Mouse (Mus musculus) lung, embryonic 16.5 days (tissue): ENCODE measurements around the gene Zfhx3. TPM values are rescaled to one million over a fixed set of nuclear protein-coding genes. Genes with fewer than 3 reads are reported as not detected.

Source experiments
- ATAC-seq: fragments of 200-750 bp; cut with Nextera tagmentation; 2 replicates; pipeline ENCODE4 v1.8.0; 2017; ENCODE audit warnings: low read depth, mild to moderate bottlenecking, moderate library complexity
- H3K27ac ChIP-seq: fragments of 300-500 bp; sonication (generic); 2 replicates; pipeline ENCODE4 v1.5.1; 2014; ENCODE audit warnings: mild to moderate bottlenecking, control low read depth, low read length
- H3K27me3 ChIP-seq: fragments of 300-500 bp; sonication (generic); 2 replicates; pipeline ENCODE4 v1.6.1; 2014; ENCODE audit warnings: low read depth, low read length, mixed read lengths; ENCODE audit not compliant: control insufficient read depth, insufficient read depth
- H3K36me3 ChIP-seq: fragments of 300-500 bp; sonication (generic); 2 replicates; pipeline ENCODE4 v1.6.1; 2014; ENCODE audit warnings: low read length; ENCODE audit not compliant: control insufficient read depth, insufficient read depth
- H3K4me1 ChIP-seq: fragments of 300-500 bp; sonication (generic); replicated peaks from 2 replicates; pipeline ENCODE4 v1.6.1; 2014; ENCODE audit warnings: low read length, mixed read lengths; ENCODE audit not compliant: control insufficient read depth, insufficient read depth
- H3K4me2 ChIP-seq: fragments of 300-500 bp; sonication (generic); 2 replicates; pipeline ENCODE4 v1.6.1; 2014; ENCODE audit warnings: low read depth, low read length, control low read depth
- H3K4me3 ChIP-seq: fragments of 300-500 bp; sonication (generic); 2 replicates; pipeline ENCODE4 v1.5.1; 2014; ENCODE audit warnings: mild to moderate bottlenecking, low read length, control low read depth
- H3K9ac ChIP-seq: fragments of 300-500 bp; sonication (generic); 2 replicates; pipeline ENCODE4 v1.6.1; 2014; ENCODE audit warnings: low read length, control low read depth
- H3K9me3 ChIP-seq: fragments of 300-500 bp; sonication (generic); 2 replicates; pipeline ENCODE4 v1.6.1; 2016; ENCODE audit warnings: low read length; ENCODE audit not compliant: control insufficient read depth
- WGBS: fragments of 180-500 bp; shearing (Covaris S2); extraction: QIAGEN DNeasy Blood & Tissue Kit; methylation state at CpG from one replicate; pipeline ENCODE4 v1.1.7; 2014; 5-methylcytosine and 5-hydroxymethylcytosine counted together
- polyA plus RNA-seq: library from polyadenylated mRNA; unstranded; fragments of >200 nt; fragmentation: Nextera tagmentation; extraction: Ambion mirVana; gene quantifications from 2 replicates; pipeline ENCODE4 v1.2.1, GENCODE M21; 2015

The Zfhx3 gene
- polyA plus RNA-seq, 1 experiment from 2014 or later, result 12.7 TPM

GRCm38 (mm10) chr8:108480141-108480540, 537.7 kb downstream of the Zfhx3 start:
- H3K9me3 ChIP-seq, result no peaks in the 10 kb centered on the region
- no peak overlapping the region for H3K27ac ChIP-seq
- no peaks in the 10 kb centered on the region for H3K36me3 ChIP-seq
- H3K27me3 ChIP-seq, result no peaks in the 10 kb centered on the region
- no peak overlapping the region for H3K9ac ChIP-seq
- WGBS, result 66% methylated on average over 12 of the region's 12 CpGs
- H3K4me3 ChIP-seq, result no peak overlapping the region
- ATAC-seq, result no peak
- no peaks in the 10 kb centered on the region for H3K4me1 ChIP-seq
- no peak overlapping the region for H3K4me2 ChIP-seq

GRCm38 (mm10) chr8:108481167-108481815, 538.8 kb downstream of the Zfhx3 start:
- H3K4me1 ChIP-seq, result no peaks in the 10 kb centered on the region
- no peak for ATAC-seq
- H3K9me3 ChIP-seq, result no peaks in the 10 kb centered on the region
- H3K36me3 ChIP-seq, result no peaks in the 10 kb centered on the region
- no peak overlapping the region for H3K4me3 ChIP-seq
- no peak overlapping the region for H3K27ac ChIP-seq
- no peak overlapping the region for H3K4me2 ChIP-seq
- no peak overlapping the region for H3K9ac ChIP-seq
- no peaks in the 10 kb centered on the region for H3K27me3 ChIP-seq
- 42% methylated on average over 11 of the region's 11 CpGs for WGBS

GRCm38 (mm10) chr8:108496101-108496500, 553.7 kb downstream of the Zfhx3 start:
- ATAC-seq, result peak; percentile 52; the same call in 1 of the 2 replicates

GRCm38 (mm10) chr8:108506779-108507178, 564.3 kb downstream of the Zfhx3 start:
- Histone ChIP-seq H3K4me1 (no peaks in the 10 kb centered on the region), H3K9ac (no peak overlapping the region), H3K4me3 (no peak overlapping the region), H3K4me2 (no peak overlapping the region), H3K27ac (no peak overlapping the region), H3K36me3 (no peaks in the 10 kb centered on the region), H3K27me3 (no peaks in the 10 kb centered on the region), H3K9me3 (no peaks in the 10 kb centered on the region)
- WGBS, result 86% methylated on average over 3 of the region's 3 CpGs
- ATAC-seq, result no peak

More at GRCm38 (mm10) chr8:108496101-108496500, 553.7 kb downstream of the Zfhx3 start:
- WGBS, result 31% methylated on average over 12 of the region's 12 CpGs
- no peak overlapping the region for H3K4me3 ChIP-seq
- H3K9me3 ChIP-seq, result no peaks in the 10 kb centered on the region
- no peaks in the 10 kb centered on the region for H3K4me1 ChIP-seq
- no peaks in the 10 kb centered on the region for H3K36me3 ChIP-seq
- H3K27ac ChIP-seq, result no peak overlapping the region
- no peak overlapping the region for H3K4me2 ChIP-seq
- no peak overlapping the region for H3K9ac ChIP-seq
- H3K27me3 ChIP-seq, result no peaks in the 10 kb centered on the region

- Histone ChIP-seq H3K9me3 (no peaks in the 10 kb centered on the region), H3K4me3 (no peak overlapping the region), H3K27ac (no peak overlapping the region), H3K4me1 (no peaks in the 10 kb centered on the region), H3K27me3 (no peaks in the 10 kb centered on the region), H3K4me2 (no peak overlapping the region), H3K36me3 (no peaks in the 10 kb centered on the region), H3K9ac (no peak overlapping the region)
- no peak for ATAC-seq
- WGBS, result 76% methylated on average over 3 of the region's 3 CpGs
Observed at GRCm38 (mm10) chr8:108507769-108508168, 565.3 kb downstream of the Zfhx3 start.

- Histone ChIP-seq H3K9ac (no peak overlapping the region), H3K4me3 (no peak overlapping the region), H3K36me3 (no peaks in the 10 kb centered on the region), H3K4me2 (no peak overlapping the region), H3K4me1 (no peaks in the 10 kb centered on the region), H3K9me3 (no peaks in the 10 kb centered on the region), H3K27me3 (no peaks in the 10 kb centered on the region), H3K27ac (no peak overlapping the region)
- WGBS, result 69% methylated on average over 14 of the region's 14 CpGs
- ATAC-seq, result no peak
Observed at GRCm38 (mm10) chr8:108510641-108511325, 568.3 kb downstream of the Zfhx3 start.

- no peaks in the 10 kb centered on the region for H3K27me3 ChIP-seq
- H3K4me2 ChIP-seq, result no peak overlapping the region
- H3K27ac ChIP-seq, result no peak overlapping the region
- H3K4me3 ChIP-seq, result no peak overlapping the region
- no peak for ATAC-seq
- no peaks in the 10 kb centered on the region for H3K4me1 ChIP-seq
- no peaks in the 10 kb centered on the region for H3K36me3 ChIP-seq
- 93% methylated on average over 7 of the region's 7 CpGs for WGBS
- H3K9ac ChIP-seq, result no peak overlapping the region
- no peaks in the 10 kb centered on the region for H3K9me3 ChIP-seq
Observed at GRCm38 (mm10) chr8:108518116-108518515, 575.7 kb downstream of the Zfhx3 start.

- ATAC-seq, result no peak
- Histone ChIP-seq H3K9me3 (no peaks in the 10 kb centered on the region), H3K27me3 (no peaks in the 10 kb centered on the region), H3K4me2 (no peak overlapping the region), H3K4me1 (no peaks in the 10 kb centered on the region), H3K36me3 (no peaks in the 10 kb centered on the region), H3K9ac (no peak overlapping the region), H3K27ac (no peak overlapping the region), H3K4me3 (no peak overlapping the region)
- WGBS, result 87% methylated on average over 4 of the region's 4 CpGs
Observed at GRCm38 (mm10) chr8:108522050-108522449, 579.6 kb downstream of the Zfhx3 start.

- no peaks in the 10 kb centered on the region for H3K27me3 ChIP-seq
- H3K9me3 ChIP-seq, result no peaks in the 10 kb centered on the region
- H3K9ac ChIP-seq, result no peak overlapping the region
- no peaks in the 10 kb centered on the region for H3K4me1 ChIP-seq
- no peak overlapping the region for H3K27ac ChIP-seq
- no peak overlapping the region for H3K4me3 ChIP-seq
- ATAC-seq, result no peak
- 90% methylated on average over 7 of the region's 7 CpGs for WGBS
- H3K4me2 ChIP-seq, result no peak overlapping the region
- no peaks in the 10 kb centered on the region for H3K36me3 ChIP-seq
Observed at GRCm38 (mm10) chr8:108529421-108529820, 587.0 kb downstream of the Zfhx3 start.
